Mouse (Mus musculus) small intestine, adult 2 months (tissue): Measurements from ENCODE around the gene Idua.

Source experiments
- CTCF ChIP-seq: fragments of 200-500 bp; IDR thresholded peaks from 2 replicates; pipeline ENCODE4 v1.5.1; 2012; ENCODE audit warnings: low read depth, mild to moderate bottlenecking, control low read depth, inconsistent platforms, low read length, moderate library complexity, mixed read lengths; ENCODE audit not compliant: insufficient replicate concordance, insufficient read length; ENCODE audit errors: extremely low read depth
- POLR2A ChIP-seq: fragments of 200-500 bp; IDR thresholded peaks from 2 replicates; pipeline ENCODE4 v1.6.1; 2012; ENCODE audit warnings: low read depth, mild to moderate bottlenecking, control low read depth, inconsistent platforms, low read length, moderate library complexity

GRCm38 (mm10) chr5:108675251-108675816 is 15.2 kb downstream of the Idua start, which contains the start of gene Slc26a1:
- TF ChIP-seq CTCF, result no peak
- TF ChIP-seq POLR2A, result no peak
